Mouse (Mus musculus) stomach, embryonic 15.5 days (tissue): ENCODE data around the gene Gltp. TPM values are rescaled to one million over a fixed set of nuclear protein-coding genes. Genes with fewer than 3 reads are reported as not detected.

Experiments used
- ATAC-seq: fragments of 200-750 bp; cut with Nextera tagmentation; 2 replicates; pipeline ENCODE4 v1.8.0; 2017; ENCODE audit warnings: low read depth, moderate number of reproducible peaks, moderate TSS enrichment; ENCODE audit not compliant: insufficient read depth, low FRiP score
- H3K27ac ChIP-seq: fragments of 300-500 bp; sonication (generic); 2 replicates; pipeline ENCODE4 v1.5.1; 2015; ENCODE audit warnings: mild to moderate bottlenecking, inconsistent platforms
- H3K27me3 ChIP-seq: fragments of 300-500 bp; sonication (generic); replicated peaks from 2 replicates; pipeline ENCODE4 v1.6.1; 2015; ENCODE audit warnings: inconsistent platforms
- H3K36me3 ChIP-seq: fragments of 300-500 bp; sonication (generic); 2 replicates; pipeline ENCODE4 v1.6.1; 2015; ENCODE audit warnings: inconsistent platforms
- H3K4me1 ChIP-seq: fragments of 300-500 bp; sonication (generic); 2 replicates; pipeline ENCODE4 v1.6.1; 2015; ENCODE audit warnings: inconsistent platforms
- H3K4me2 ChIP-seq: fragments of 300-500 bp; sonication (generic); 2 replicates; pipeline ENCODE4 v1.6.1; 2015; ENCODE audit warnings: mild to moderate bottlenecking, inconsistent platforms
- H3K4me3 ChIP-seq: fragments of 300-500 bp; sonication (generic); replicated peaks from 2 replicates; pipeline ENCODE4 v1.5.1; 2015; ENCODE audit warnings: inconsistent platforms
- H3K9ac ChIP-seq: fragments of 300-500 bp; sonication (generic); 2 replicates; pipeline ENCODE4 v1.6.1; 2015; ENCODE audit warnings: inconsistent platforms
- H3K9me3 ChIP-seq: fragments of 300-500 bp; sonication (generic); 2 replicates; pipeline ENCODE4 v1.6.1; 2016; ENCODE audit warnings: inconsistent platforms
- WGBS: fragments of 180-500 bp; shearing (Covaris S2); methylation state at CpG from one replicate; pipeline ENCODE4 v1.1.7; 2015; 5-methylcytosine and 5-hydroxymethylcytosine counted together
- polyA plus RNA-seq: library from polyadenylated mRNA; unstranded; fragments of >200 nt; fragmentation: Nextera tagmentation; extraction: Ambion mirVana; gene quantifications from 2 replicates; pipeline ENCODE4 v1.2.1, GENCODE M21; 2015

The Gltp gene
- polyA plus RNA-seq, 1 experiment from 2014 or later = 144 TPM

DNA sequence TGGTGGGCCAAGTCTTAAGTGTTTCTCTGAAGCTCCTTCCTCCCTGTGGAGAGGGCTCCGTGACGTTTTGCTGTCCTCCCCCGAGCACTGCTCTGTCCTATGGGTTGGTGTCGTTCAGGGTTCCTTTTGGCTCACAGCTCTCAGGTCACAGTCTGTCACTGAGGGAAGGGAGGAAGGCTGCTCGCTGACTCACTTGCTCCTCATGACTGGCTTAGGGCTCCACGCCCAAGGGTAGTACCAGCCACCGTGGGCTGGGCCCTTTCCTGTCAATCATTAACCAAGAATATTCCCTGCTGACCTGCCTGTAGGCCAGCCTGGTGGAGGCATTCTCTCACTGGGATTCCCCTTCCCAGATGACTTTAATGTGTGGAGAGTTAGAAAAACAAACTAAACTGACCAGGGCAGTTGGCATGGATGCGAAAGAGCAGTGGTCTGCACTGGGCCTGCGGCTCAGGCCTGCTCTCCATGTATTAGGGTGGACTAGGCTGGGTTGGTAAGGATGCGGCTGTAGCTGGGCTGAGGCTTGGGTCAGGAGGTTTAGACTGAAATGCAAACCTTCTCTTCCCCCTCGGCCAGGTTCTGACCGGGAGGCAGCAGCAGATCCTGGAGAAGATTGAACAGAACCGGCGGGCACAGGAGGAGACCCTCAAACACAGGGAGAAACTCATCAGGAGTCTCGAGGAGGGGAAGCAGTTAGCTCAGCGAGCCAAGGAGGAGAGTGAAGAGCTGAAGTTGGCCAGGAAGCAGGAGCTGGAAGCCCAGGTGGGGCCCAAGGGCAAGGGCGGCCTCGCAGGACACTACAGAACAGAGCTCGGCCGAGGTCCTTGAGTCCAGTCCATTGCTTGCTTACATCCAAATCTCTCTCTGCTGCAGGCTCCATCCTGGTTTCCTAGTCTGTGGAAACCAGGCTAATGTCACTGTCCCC lies 28.5 kb upstream of the Gltp start:
- no peak overlapping the region for H3K27ac ChIP-seq
- no peak overlapping the region for H3K9ac ChIP-seq
- H3K36me3 ChIP-seq = peaks cover 44% of the 10 kb centered on the region
- WGBS = 77% methylated on average over 20 of the region's 20 CpGs
- no peak overlapping the region for H3K4me3 ChIP-seq
- H3K4me1 ChIP-seq = no peaks in the 10 kb centered on the region
- peak; percentile 90 for ATAC-seq
- H3K4me2 ChIP-seq = no peak overlapping the region
- H3K27me3 ChIP-seq = no peaks in the 10 kb centered on the region
- H3K9me3 ChIP-seq = no peaks in the 10 kb centered on the region

- Histone ChIP-seq H3K9me3 (no peaks in the 10 kb centered on the region), H3K36me3 (peaks cover 49% of the 10 kb centered on the region), H3K4me3 (no peak overlapping the region), H3K9ac (no peak overlapping the region), H3K4me1 (no peaks in the 10 kb centered on the region), H3K27ac (no peak overlapping the region), H3K27me3 (no peaks in the 10 kb centered on the region), H3K4me2 (no peak overlapping the region)
- no peak for ATAC-seq
- 87% methylated on average over 13 of the region's 13 CpGs for WGBS
Observed at GRCm38 (mm10) chr5:114718483-114718882, 27.7 kb upstream of the Gltp start.

GRCm38 (mm10) chr5:114717937-114718336 lies 27.2 kb upstream of the Gltp start:
- WGBS = 93% methylated on average over 8 of the region's 8 CpGs
- H3K9ac ChIP-seq = no peak overlapping the region
- ATAC-seq = no peak

DNA sequence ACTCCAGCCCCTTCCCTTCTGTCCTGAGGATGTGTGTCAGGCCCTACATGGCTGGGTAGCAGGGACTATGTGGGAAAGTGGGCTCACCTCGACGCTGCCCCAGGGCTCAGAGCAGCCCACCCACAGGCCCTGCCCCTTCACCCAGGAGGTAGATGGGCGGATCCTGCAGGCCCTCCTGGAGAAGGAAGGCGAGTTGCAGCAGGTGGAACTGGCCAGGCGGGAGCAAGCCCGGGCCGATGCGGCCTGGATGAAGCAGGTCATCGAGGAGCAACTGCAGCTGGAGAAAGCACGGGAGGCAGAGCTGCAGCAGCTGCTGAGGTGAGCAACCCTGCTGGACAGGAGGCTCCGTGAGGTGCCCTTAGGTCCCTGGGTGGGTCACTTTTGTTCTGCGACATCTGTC lies 26.5 kb upstream of the Gltp start:
- Histone ChIP-seq H3K27ac (no peak overlapping the region), H3K9me3 (no peaks in the 10 kb centered on the region), H3K4me1 (no peaks in the 10 kb centered on the region), H3K36me3 (peaks cover 55% of the 10 kb centered on the region), H3K4me2 (no peak overlapping the region), H3K9ac (no peak overlapping the region), H3K27me3 (no peaks in the 10 kb centered on the region), H3K4me3 (no peak overlapping the region)
- no peak for ATAC-seq
- WGBS = 78% methylated on average over 12 of the region's 12 CpGs

More at GRCm38 (mm10) chr5:114717937-114718336, 27.2 kb upstream of the Gltp start:
- peaks cover 54% of the 10 kb centered on the region for H3K36me3 ChIP-seq
- no peak overlapping the region for H3K4me2 ChIP-seq
- no peaks in the 10 kb centered on the region for H3K4me1 ChIP-seq
- no peak overlapping the region for H3K4me3 ChIP-seq
- H3K27ac ChIP-seq = no peak overlapping the region
- H3K27me3 ChIP-seq = no peaks in the 10 kb centered on the region
- no peaks in the 10 kb centered on the region for H3K9me3 ChIP-seq

DNA sequence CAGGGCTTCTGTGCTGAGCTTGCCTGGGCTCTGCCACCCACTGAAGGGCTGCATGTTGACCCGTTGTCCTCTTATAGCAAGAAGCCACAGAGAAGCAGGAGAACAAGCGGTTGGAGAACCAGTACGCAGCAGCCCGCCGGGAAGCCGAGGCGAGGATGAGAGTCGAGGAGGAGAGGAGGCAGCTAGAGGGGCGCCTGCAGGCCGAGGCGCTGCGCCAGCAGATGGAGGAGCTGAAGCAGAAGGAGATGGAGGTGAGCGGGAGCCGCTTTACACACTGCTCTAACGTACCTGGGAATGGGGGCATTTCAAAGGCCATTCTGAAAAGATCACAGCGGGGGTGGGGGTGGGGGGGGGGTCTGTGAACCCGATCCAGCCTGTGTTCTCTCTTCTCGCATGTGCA lies 23.8 kb upstream of the Gltp start:
- H3K4me2 ChIP-seq = no peak overlapping the region
- H3K36me3 ChIP-seq = peaks cover 40% of the 10 kb centered on the region
- no peak overlapping the region for H3K4me3 ChIP-seq
- H3K4me1 ChIP-seq = no peaks in the 10 kb centered on the region
- 90% methylated on average over 18 of the region's 18 CpGs for WGBS
- no peaks in the 10 kb centered on the region for H3K27me3 ChIP-seq
- no peaks in the 10 kb centered on the region for H3K9me3 ChIP-seq
- H3K27ac ChIP-seq = no peak overlapping the region
- H3K9ac ChIP-seq = no peak overlapping the region
- ATAC-seq = no peak

DNA sequence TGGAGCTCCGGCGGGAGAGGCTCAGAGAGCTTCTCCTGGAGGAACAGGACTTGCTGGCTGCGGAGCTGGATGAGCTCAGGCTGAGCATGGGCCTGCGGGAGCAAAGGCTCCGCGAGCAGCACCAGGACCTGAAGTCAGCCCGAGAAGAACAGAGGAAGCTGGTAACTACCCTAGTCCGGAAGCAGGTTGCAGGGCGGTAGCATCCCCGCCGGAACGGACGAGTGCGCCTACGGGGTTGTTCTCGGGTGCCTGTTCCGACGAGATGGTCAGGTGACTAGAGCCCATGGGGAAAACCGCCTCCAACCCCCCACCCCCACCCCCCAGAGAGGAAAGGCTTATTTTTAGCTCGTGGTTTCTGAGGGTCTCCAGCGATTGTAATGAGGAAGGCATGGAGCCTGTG lies 18.6 kb upstream of the Gltp start:
- Histone ChIP-seq H3K9ac (no peak overlapping the region), H3K27me3 (no peaks in the 10 kb centered on the region), H3K4me2 (no peak overlapping the region), H3K27ac (no peak overlapping the region), H3K9me3 (no peaks in the 10 kb centered on the region), H3K4me1 (peaks cover 7% of the 10 kb centered on the region), H3K4me3 (no peak overlapping the region), H3K36me3 (peaks cover 16% of the 10 kb centered on the region)
- ATAC-seq = no peak
- 91% methylated on average over 21 of the region's 21 CpGs for WGBS

GRCm38 (mm10) chr5:114708491-114708890 lies 17.7 kb upstream of the Gltp start:
- H3K9me3 ChIP-seq = no peaks in the 10 kb centered on the region
- peak overlapping the region; percentile 88; the same call in 1 of the 2 replicates for H3K9ac ChIP-seq
- peak overlapping the region; percentile 86 for H3K4me2 ChIP-seq
- no peak for ATAC-seq
- H3K27me3 ChIP-seq = no peaks in the 10 kb centered on the region
- H3K27ac ChIP-seq = no peak overlapping the region
- H3K4me1 ChIP-seq = peaks cover 7% of the 10 kb centered on the region
- H3K4me3 ChIP-seq = peak overlapping the region; percentile 95
- WGBS = 54% methylated on average over 15 of the region's 15 CpGs
- H3K36me3 ChIP-seq = peaks cover 11% of the 10 kb centered on the region

DNA sequence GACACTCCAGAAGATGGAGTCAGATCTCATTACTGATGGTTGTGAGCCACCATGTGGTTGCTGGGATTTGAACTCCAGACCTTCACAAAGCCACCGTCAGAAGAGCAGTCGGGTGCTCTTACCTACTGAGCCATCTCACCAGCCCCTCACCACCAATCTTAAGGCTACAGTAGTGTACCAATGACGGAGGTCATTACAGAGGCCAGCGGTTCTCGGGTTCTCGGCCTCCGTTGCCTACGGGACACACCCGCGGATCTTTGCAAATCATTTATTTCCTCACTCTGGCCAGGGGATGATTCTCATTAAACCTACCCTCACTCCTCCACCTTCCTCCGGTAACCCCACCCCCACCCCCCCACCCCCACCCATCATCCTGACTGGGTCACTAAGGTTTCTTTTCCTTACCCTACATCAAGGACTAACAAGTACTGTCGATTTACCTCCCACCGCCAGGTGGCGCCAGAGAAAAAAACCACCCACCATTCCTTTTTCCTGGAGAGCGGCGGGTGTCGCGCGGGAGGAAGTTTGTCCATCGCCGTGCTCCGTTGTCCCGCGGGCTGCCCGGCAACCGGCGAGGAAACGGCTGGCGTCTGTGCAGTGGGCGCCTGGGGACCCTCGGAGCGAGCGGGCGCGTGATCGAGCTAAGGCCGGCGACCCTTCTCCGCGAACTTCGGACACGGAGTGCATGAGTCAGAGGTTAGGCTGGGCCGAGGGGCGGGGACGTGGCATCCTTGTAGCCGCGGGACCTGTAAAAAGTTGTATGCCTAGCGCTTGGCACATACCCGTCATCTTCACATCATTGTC lies 16.7 kb upstream of the Gltp start, which contains the start of gene Tchp:
Tchp (plus strand) TSS at position 496 of the 804 bp plus-strand sequence.
- H3K9me3 ChIP-seq = no peaks in the 10 kb centered on the region
- H3K27ac ChIP-seq = no peak within 1 kb of the TSS
- ATAC-seq = peak; percentile 70; the same call in 1 of the 2 replicates
- peak within 1 kb of the TSS; percentile 95 for H3K4me3 ChIP-seq
- H3K9ac ChIP-seq = peak within 1 kb of the TSS; percentile 88
- H3K36me3 ChIP-seq = peaks cover 5% of the 10 kb centered on the region; the same call in 1 of the 2 replicates
- H3K4me2 ChIP-seq = peak within 1 kb of the TSS; percentile 86
- peaks cover 7% of the 10 kb centered on the region for H3K4me1 ChIP-seq
- 3% methylated on average over 49 of the region's 49 CpGs for WGBS
- H3K27me3 ChIP-seq = no peaks in the 10 kb centered on the region

DNA sequence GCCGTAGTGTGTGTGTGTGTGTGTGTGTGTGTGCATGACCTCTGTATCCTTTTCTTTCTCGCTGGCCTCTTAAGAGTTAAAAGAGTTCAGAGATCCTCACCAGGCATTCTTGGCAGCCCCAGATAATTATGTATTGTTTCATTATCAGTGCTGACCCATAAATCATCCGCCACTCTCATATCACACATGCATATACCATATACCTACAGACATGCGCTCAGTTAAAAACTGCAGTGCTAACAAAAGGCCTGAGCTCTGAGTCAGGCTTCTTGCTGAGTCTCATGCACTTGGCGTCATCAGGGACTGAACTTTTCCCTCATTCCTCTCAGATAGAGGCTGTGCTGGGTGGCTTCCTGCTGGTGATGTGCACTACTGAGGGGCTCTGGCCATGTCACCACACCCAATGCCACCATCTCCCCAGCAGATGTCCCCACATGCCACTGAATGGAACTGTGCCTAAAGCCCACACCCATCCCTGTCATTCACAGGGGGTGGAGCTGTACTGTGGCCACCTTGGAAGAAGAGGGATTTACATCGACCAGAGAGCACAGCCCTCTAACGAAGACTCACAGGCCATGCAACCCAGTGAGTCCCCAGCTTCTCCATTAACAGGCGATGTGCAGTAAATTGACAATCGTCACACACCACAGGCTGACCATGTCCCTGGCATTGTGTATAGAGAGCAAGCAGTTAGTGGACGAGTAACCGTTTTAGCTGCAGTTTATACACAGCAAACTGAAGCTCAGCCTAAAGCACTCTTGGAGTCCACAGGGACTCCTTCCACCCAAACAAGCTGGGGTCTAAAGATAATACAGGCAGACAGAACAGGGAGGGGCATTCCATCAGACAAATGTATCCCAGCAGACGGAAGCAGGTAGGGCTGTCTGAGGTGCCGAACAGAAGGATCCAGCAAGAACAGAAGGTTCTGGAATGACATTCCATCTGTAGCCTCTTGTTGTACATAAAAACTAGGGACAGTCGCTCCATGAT lies 11.9 kb upstream of the Gltp start:
- 53% methylated on average over 14 of the region's 14 CpGs for WGBS
- peak; percentile 61 for ATAC-seq
- Histone ChIP-seq H3K27me3 (no peaks in the 10 kb centered on the region), H3K4me1 (no peaks in the 10 kb centered on the region), H3K9me3 (no peaks in the 10 kb centered on the region), H3K4me2 (no peak overlapping the region), H3K27ac (no peak overlapping the region), H3K4me3 (no peak overlapping the region), H3K9ac (no peak overlapping the region), H3K36me3 (no peaks in the 10 kb centered on the region)

DNA sequence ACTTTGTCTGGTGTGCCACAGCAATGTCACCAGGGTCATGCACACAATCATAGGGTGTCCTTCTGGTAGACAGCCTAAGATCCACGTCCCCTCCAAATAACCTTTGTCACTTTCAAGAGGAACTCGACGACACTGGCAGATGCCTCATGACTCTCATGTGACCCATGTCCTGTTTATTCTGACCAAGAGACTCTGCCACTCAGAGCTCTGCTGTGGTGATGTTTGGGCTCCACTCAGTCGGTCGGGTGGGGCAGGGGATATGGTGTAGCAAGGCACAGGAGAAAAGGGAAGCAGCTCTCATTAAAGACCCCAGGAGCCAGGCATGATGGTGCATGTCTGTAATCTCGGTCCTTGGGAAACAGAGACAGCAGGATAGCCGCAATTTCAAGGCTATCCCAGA lies 8.2 kb upstream of the Gltp start:
- H3K27ac ChIP-seq = no peak overlapping the region
- H3K4me3 ChIP-seq = no peak overlapping the region
- 54% methylated on average over 7 of the region's 7 CpGs for WGBS
- no peaks in the 10 kb centered on the region for H3K4me1 ChIP-seq
- no peaks in the 10 kb centered on the region for H3K9me3 ChIP-seq
- H3K27me3 ChIP-seq = no peaks in the 10 kb centered on the region
- H3K4me2 ChIP-seq = no peak overlapping the region
- no peak for ATAC-seq
- H3K9ac ChIP-seq = no peak overlapping the region
- no peaks in the 10 kb centered on the region for H3K36me3 ChIP-seq

DNA sequence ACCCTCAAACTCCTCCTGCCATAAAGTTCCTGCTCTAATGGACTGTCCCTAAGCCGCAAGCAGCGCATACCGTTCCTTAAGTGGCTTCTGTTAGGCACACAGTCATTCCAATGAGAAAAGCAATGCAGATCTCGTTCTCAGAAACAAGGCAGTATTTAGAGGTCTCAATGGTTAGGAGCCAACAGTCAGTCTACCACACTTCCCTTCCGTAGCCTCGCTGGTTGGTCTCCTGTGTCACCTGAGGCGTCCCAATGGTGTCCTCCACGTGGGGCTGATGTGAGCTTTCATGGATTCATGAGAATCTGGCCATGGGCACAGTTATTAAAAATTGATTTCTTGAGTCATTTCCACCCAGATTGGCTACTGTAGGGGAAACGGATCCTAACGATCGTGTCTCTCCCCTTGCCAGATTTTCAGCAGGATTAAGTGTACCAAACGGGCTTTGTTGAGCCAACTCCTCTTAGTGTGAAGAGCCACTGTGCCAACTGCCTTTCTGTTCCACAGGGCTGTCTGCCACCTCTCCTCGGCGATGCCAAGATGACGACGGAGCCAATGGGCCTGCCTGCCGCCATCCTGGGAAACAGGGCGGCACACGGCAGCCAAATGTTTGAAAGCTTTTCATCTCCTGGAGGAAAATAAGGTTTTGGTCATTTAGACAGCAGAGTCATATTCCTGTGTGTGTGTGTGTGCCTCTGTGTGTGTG lies 7.4 kb upstream of the Gltp start:
- WGBS = 82% methylated on average over 19 of the region's 19 CpGs
- Histone ChIP-seq H3K4me2 (no peak overlapping the region), H3K36me3 (no peaks in the 10 kb centered on the region), H3K9me3 (no peaks in the 10 kb centered on the region), H3K27ac (no peak overlapping the region), H3K4me1 (no peaks in the 10 kb centered on the region), H3K4me3 (no peak overlapping the region), H3K27me3 (no peaks in the 10 kb centered on the region), H3K9ac (no peak overlapping the region)
- no peak for ATAC-seq
